Mouse (Mus musculus): ENCODE results near the gene Il18bp. TPM values are rescaled to one million over a fixed set of nuclear protein-coding genes. Genes with fewer than 3 reads are reported as not detected.

Il18bp gene
- polyA plus RNA-seq, 1 experiment from 2014 or later, result 4.0 TPM

GRCm38 (mm10) chr7:102017452-102017851, 1.0 kb downstream of the Il18bp start:
- Histone ChIP-seq H3K4me1 (ENCODE audit: control insufficient read depth, insufficient read depth, low read length) (no peaks in the 10 kb centered on the region), H3K4me3 (replicated peaks; ENCODE audit: low read depth, low read length) (no peak overlapping the region), H3K27me3 (ENCODE audit: control insufficient read depth, insufficient read depth, low read length) (no peaks in the 10 kb centered on the region), H3K4me2 (ENCODE audit: low read length) (no peak overlapping the region), H3K36me3 (ENCODE audit: control insufficient read depth, insufficient read depth, low read length) (peaks cover 91% of the 10 kb centered on the region), H3K27ac (replicated peaks; ENCODE audit: low read depth, low read length) (no peak overlapping the region), H3K9me3 (ENCODE audit: control insufficient read depth, low read length) (no peaks in the 10 kb centered on the region), H3K9ac (replicated peaks; ENCODE audit: low read length) (no peak overlapping the region)
- ATAC-seq (ENCODE audit: low FRiP score, low TSS enrichment), result no peak
- WGBS, result 89% methylated on average over 5 of the region's 5 CpGs
- DNase-seq, result no peak

- no peak overlapping the region for H3K27ac ChIP-seq (replicated peaks; ENCODE audit: low read depth, low read length)
- peaks cover 91% of the 10 kb centered on the region for H3K36me3 ChIP-seq (ENCODE audit: control insufficient read depth, insufficient read depth, low read length)
- H3K9ac ChIP-seq (replicated peaks; ENCODE audit: low read length), result no peak overlapping the region
- ATAC-seq (ENCODE audit: low FRiP score, low TSS enrichment) (no peak), DNase-seq (no peak)
- H3K9me3 ChIP-seq (ENCODE audit: control insufficient read depth, low read length), result no peaks in the 10 kb centered on the region
- H3K4me3 ChIP-seq (replicated peaks; ENCODE audit: low read depth, low read length), result no peak overlapping the region
- H3K4me2 ChIP-seq (ENCODE audit: low read length), result no peak overlapping the region
- 91% methylated on average over 4 of the region's 4 CpGs for WGBS
- no peaks in the 10 kb centered on the region for H3K4me1 ChIP-seq (ENCODE audit: control insufficient read depth, insufficient read depth, low read length)
- no peaks in the 10 kb centered on the region for H3K27me3 ChIP-seq (ENCODE audit: control insufficient read depth, insufficient read depth, low read length)
These were observed 1.6 kb downstream of the Il18bp start for GRCm38 (mm10) chr7:102016936-102017335.

- Histone ChIP-seq H3K9ac (replicated peaks; ENCODE audit: low read length) (no peak overlapping the region), H3K27me3 (ENCODE audit: control insufficient read depth, insufficient read depth, low read length) (no peaks in the 10 kb centered on the region), H3K4me2 (ENCODE audit: low read length) (no peak overlapping the region), H3K27ac (replicated peaks; ENCODE audit: low read depth, low read length) (no peak overlapping the region), H3K36me3 (ENCODE audit: control insufficient read depth, insufficient read depth, low read length) (peaks cover 97% of the 10 kb centered on the region), H3K4me3 (replicated peaks; ENCODE audit: low read depth, low read length) (no peak overlapping the region), H3K4me1 (ENCODE audit: control insufficient read depth, insufficient read depth, low read length) (no peaks in the 10 kb centered on the region), H3K9me3 (ENCODE audit: control insufficient read depth, low read length) (no peaks in the 10 kb centered on the region)
- 89% methylated on average over 2 of the region's 2 CpGs for WGBS
- no peak for ATAC-seq (ENCODE audit: low FRiP score, low TSS enrichment)
- DNase-seq, result no peak
These were observed 3.5 kb downstream of the Il18bp start for GRCm38 (mm10) chr7:102014995-102015394.

GRCm38 (mm10) chr7:102013416-102013815, 5.1 kb downstream of the Il18bp start:
- Histone ChIP-seq H3K4me1 (ENCODE audit: control insufficient read depth, insufficient read depth, low read length) (no peaks in the 10 kb centered on the region), H3K27me3 (ENCODE audit: control insufficient read depth, insufficient read depth, low read length) (no peaks in the 10 kb centered on the region), H3K9me3 (ENCODE audit: control insufficient read depth, low read length) (no peaks in the 10 kb centered on the region), H3K9ac (replicated peaks; ENCODE audit: low read length) (no peak overlapping the region), H3K27ac (replicated peaks; ENCODE audit: low read depth, low read length) (no peak overlapping the region), H3K4me2 (ENCODE audit: low read length) (no peak overlapping the region), H3K36me3 (ENCODE audit: control insufficient read depth, insufficient read depth, low read length) (peaks cover 98% of the 10 kb centered on the region), H3K4me3 (replicated peaks; ENCODE audit: low read depth, low read length) (no peak overlapping the region)
- WGBS, result 87% methylated on average over 8 of the region's 8 CpGs
- no peak for ATAC-seq (ENCODE audit: low FRiP score, low TSS enrichment)
- no peak for DNase-seq

- Histone ChIP-seq H3K4me2 (ENCODE audit: low read length) (no peak overlapping the region), H3K9ac (replicated peaks; ENCODE audit: low read length) (no peak overlapping the region), H3K36me3 (ENCODE audit: control insufficient read depth, insufficient read depth, low read length) (peaks cover 99% of the 10 kb centered on the region), H3K27me3 (ENCODE audit: control insufficient read depth, insufficient read depth, low read length) (no peaks in the 10 kb centered on the region), H3K4me1 (ENCODE audit: control insufficient read depth, insufficient read depth, low read length) (no peaks in the 10 kb centered on the region), H3K4me3 (replicated peaks; ENCODE audit: low read depth, low read length) (no peak overlapping the region), H3K9me3 (ENCODE audit: control insufficient read depth, low read length) (no peaks in the 10 kb centered on the region), H3K27ac (replicated peaks; ENCODE audit: low read depth, low read length) (no peak overlapping the region)
- no peak for DNase-seq
- 92% methylated on average over 9 of the region's 9 CpGs for WGBS
- ATAC-seq (ENCODE audit: low FRiP score, low TSS enrichment), result no peak
These were observed 6.6 kb downstream of the Il18bp start for GRCm38 (mm10) chr7:102011855-102012254.

- no peaks in the 10 kb centered on the region for H3K9me3 ChIP-seq (ENCODE audit: control insufficient read depth, low read length)
- H3K4me1 ChIP-seq (ENCODE audit: control insufficient read depth, insufficient read depth, low read length), result no peaks in the 10 kb centered on the region
- no peak for ATAC-seq (ENCODE audit: low FRiP score, low TSS enrichment)
- H3K27ac ChIP-seq (replicated peaks; ENCODE audit: low read depth, low read length), result no peak overlapping the region
- H3K4me2 ChIP-seq (ENCODE audit: low read length), result no peak overlapping the region
- peaks cover 99% of the 10 kb centered on the region for H3K36me3 ChIP-seq (ENCODE audit: control insufficient read depth, insufficient read depth, low read length)
- no peak for DNase-seq
- WGBS, result 91% methylated on average over 1 of the region's 1 CpGs
- no peak overlapping the region for H3K4me3 ChIP-seq (replicated peaks; ENCODE audit: low read depth, low read length)
- no peaks in the 10 kb centered on the region for H3K27me3 ChIP-seq (ENCODE audit: control insufficient read depth, insufficient read depth, low read length)
- no peak overlapping the region for H3K9ac ChIP-seq (replicated peaks; ENCODE audit: low read length)
These were observed 12.0 kb downstream of the Il18bp start for GRCm38 (mm10) chr7:102006520-102006919.

- Histone ChIP-seq H3K9me3 (ENCODE audit: control insufficient read depth, low read length) (no peaks in the 10 kb centered on the region), H3K4me1 (ENCODE audit: control insufficient read depth, insufficient read depth, low read length) (no peaks in the 10 kb centered on the region), H3K27me3 (ENCODE audit: control insufficient read depth, insufficient read depth, low read length) (no peaks in the 10 kb centered on the region), H3K4me2 (ENCODE audit: low read length) (no peak overlapping the region), H3K4me3 (replicated peaks; ENCODE audit: low read depth, low read length) (no peak overlapping the region), H3K36me3 (ENCODE audit: control insufficient read depth, insufficient read depth, low read length) (peaks cover 100% of the 10 kb centered on the region), H3K27ac (replicated peaks; ENCODE audit: low read depth, low read length) (no peak overlapping the region), H3K9ac (replicated peaks; ENCODE audit: low read length) (no peak overlapping the region)
- ATAC-seq (ENCODE audit: low FRiP score, low TSS enrichment) (no peak), DNase-seq (no peak)
- WGBS, result 92% methylated on average over 26 of the region's 26 CpGs
These were observed 17.4 kb downstream of the Il18bp start for GRCm38 (mm10) chr7:102000921-102001630.

GRCm38 (mm10) chr7:102000296-102000695, 18.2 kb downstream of the Il18bp start:
- WGBS, result 87% methylated on average over 8 of the region's 8 CpGs
- Histone ChIP-seq H3K4me2 (ENCODE audit: low read length) (no peak overlapping the region), H3K4me1 (ENCODE audit: control insufficient read depth, insufficient read depth, low read length) (no peaks in the 10 kb centered on the region), H3K27ac (replicated peaks; ENCODE audit: low read depth, low read length) (no peak overlapping the region), H3K4me3 (replicated peaks; ENCODE audit: low read depth, low read length) (no peak overlapping the region), H3K36me3 (ENCODE audit: control insufficient read depth, insufficient read depth, low read length) (peaks cover 100% of the 10 kb centered on the region), H3K27me3 (ENCODE audit: control insufficient read depth, insufficient read depth, low read length) (no peaks in the 10 kb centered on the region), H3K9me3 (ENCODE audit: control insufficient read depth, low read length) (no peaks in the 10 kb centered on the region), H3K9ac (replicated peaks; ENCODE audit: low read length) (no peak overlapping the region)
- DNase-seq (no peak), ATAC-seq (ENCODE audit: low FRiP score, low TSS enrichment) (no peak)

GRCm38 (mm10) chr7:101999461-102000151, 18.9 kb downstream of the Il18bp start:
- Histone ChIP-seq H3K4me3 (replicated peaks; ENCODE audit: low read depth, low read length) (no peak overlapping the region), H3K4me1 (ENCODE audit: control insufficient read depth, insufficient read depth, low read length) (no peaks in the 10 kb centered on the region), H3K27me3 (ENCODE audit: control insufficient read depth, insufficient read depth, low read length) (no peaks in the 10 kb centered on the region), H3K9me3 (ENCODE audit: control insufficient read depth, low read length) (no peaks in the 10 kb centered on the region), H3K9ac (replicated peaks; ENCODE audit: low read length) (no peak overlapping the region), H3K27ac (replicated peaks; ENCODE audit: low read depth, low read length) (no peak overlapping the region), H3K4me2 (ENCODE audit: low read length) (no peak overlapping the region), H3K36me3 (ENCODE audit: control insufficient read depth, insufficient read depth, low read length) (peaks cover 100% of the 10 kb centered on the region)
- no peak for ATAC-seq (ENCODE audit: low FRiP score, low TSS enrichment)
- WGBS, result 94% methylated on average over 15 of the region's 15 CpGs
- DNase-seq, result no peak

Measured in midbrain, embryonic 14.5 days (tissue).